Mouse (Mus musculus) hindbrain, embryonic 16.5 days (tissue): ENCODE measurements around the gene Hes7. TPM values are rescaled to one million over a fixed set of nuclear protein-coding genes. Genes with fewer than 3 reads are reported as not detected.

ENCODE experiments used
- ATAC-seq: fragments of 200-750 bp; cut with Nextera tagmentation; 2 replicates; pipeline ENCODE4 v1.8.0; 2017; ENCODE audit warnings: moderate TSS enrichment, moderate library complexity
- H3K27ac ChIP-seq: fragments of 300-500 bp; sonication (generic); 2 replicates; pipeline ENCODE4 v1.5.1; 2014; ENCODE audit warnings: low read depth, mild to moderate bottlenecking, control low read depth, low read length, moderate library complexity
- H3K27me3 ChIP-seq: fragments of 300-500 bp; sonication (generic); replicated peaks from 2 replicates; pipeline ENCODE4 v1.6.1; 2014; ENCODE audit warnings: low read length; ENCODE audit not compliant: control insufficient read depth, insufficient read depth
- H3K36me3 ChIP-seq: fragments of 300-500 bp; sonication (generic); 2 replicates; pipeline ENCODE4 v1.6.1; 2014; ENCODE audit warnings: mild to moderate bottlenecking, low read length, moderate library complexity, mixed read lengths; ENCODE audit not compliant: control insufficient read depth, insufficient read depth
- H3K4me1 ChIP-seq: fragments of 300-500 bp; sonication (generic); 2 replicates; pipeline ENCODE4 v1.6.1; 2014; ENCODE audit warnings: low read depth, low read length; ENCODE audit not compliant: control insufficient read depth, insufficient read depth
- H3K4me2 ChIP-seq: fragments of 300-500 bp; sonication (generic); 2 replicates; pipeline ENCODE4 v1.6.1; 2014; ENCODE audit warnings: mild to moderate bottlenecking, low read length, control low read depth, moderate library complexity
- H3K4me3 ChIP-seq: fragments of 300-500 bp; sonication (generic); 2 replicates; pipeline ENCODE4 v1.5.1; 2014; ENCODE audit warnings: mild to moderate bottlenecking, low read length, control low read depth, moderate library complexity
- H3K9ac ChIP-seq: fragments of 300-500 bp; sonication (generic); 2 replicates; pipeline ENCODE4 v1.6.1; 2014; ENCODE audit warnings: low read depth, mild to moderate bottlenecking, control low read depth, low read length, moderate library complexity
- H3K9me3 ChIP-seq: fragments of 300-500 bp; sonication (generic); 2 replicates; pipeline ENCODE4 v1.6.1; 2014; ENCODE audit warnings: mild to moderate bottlenecking, low read length, moderate library complexity; ENCODE audit not compliant: control insufficient read depth
- WGBS: fragments of 180-500 bp; shearing (Covaris S2); extraction: QIAGEN DNeasy Blood & Tissue Kit; methylation state at CpG from one replicate; pipeline ENCODE4 v1.1.7; 2014; 5-methylcytosine and 5-hydroxymethylcytosine counted together
- polyA plus RNA-seq: library from polyadenylated mRNA; unstranded; fragments of >200 nt; fragmentation: Nextera tagmentation; extraction: Ambion mirVana; gene quantifications from 2 replicates; pipeline ENCODE4 v1.2.1, GENCODE M21; 2015

The Hes7 gene
- polyA plus RNA-seq, 1 experiment from 2014 or later, result 1.8 TPM

DNA sequence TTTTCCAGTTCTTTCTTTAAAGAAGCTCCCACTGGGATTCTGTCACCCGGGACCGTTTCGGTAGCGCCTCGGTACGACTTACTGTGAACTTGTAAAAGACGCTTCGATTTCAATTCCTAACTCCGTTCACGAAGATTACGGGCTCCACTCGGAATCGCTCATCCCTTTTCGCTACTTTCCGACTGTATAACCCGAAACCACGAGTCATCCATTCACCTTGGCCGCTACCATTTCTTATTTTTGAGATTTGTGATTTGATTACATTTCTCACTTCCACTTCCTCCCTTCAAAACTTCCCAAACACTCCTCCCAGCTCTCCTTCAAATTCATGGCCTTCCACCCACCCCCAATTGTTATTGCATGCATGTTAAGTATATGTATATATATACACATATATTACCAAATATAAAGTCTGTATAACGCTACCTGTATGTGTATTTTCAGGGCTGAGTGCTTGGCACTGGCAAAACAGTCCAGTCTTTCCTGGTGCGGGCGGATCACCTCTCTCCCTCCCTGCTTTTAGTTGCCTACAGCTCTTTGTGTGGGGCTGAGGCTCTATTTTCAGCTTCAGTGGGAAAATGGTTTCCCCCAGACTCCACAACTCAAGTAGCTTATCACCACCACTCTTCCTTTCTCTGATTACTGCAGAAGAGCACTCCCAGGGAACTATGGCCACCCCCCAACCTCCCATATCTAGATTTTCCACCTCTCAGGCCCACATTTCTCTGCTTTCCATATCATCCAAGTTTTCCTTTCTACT, 9.0 kb upstream of the Hes7 start:
- 4% methylated on average over 21 of the region's 21 CpGs for WGBS
- ATAC-seq, result no peak
- peak overlapping the region; percentile 60 for H3K4me2 ChIP-seq
- H3K9me3 ChIP-seq, result no peaks in the 10 kb centered on the region
- H3K27ac ChIP-seq, result no peak overlapping the region
- H3K36me3 ChIP-seq, result peaks cover 12% of the 10 kb centered on the region
- peak overlapping the region; percentile 41 for H3K4me3 ChIP-seq
- peak overlapping the region; percentile 7; the same call in 1 of the 2 replicates for H3K9ac ChIP-seq
- H3K4me1 ChIP-seq, result peaks cover 4% of the 10 kb centered on the region; the same call in 1 of the 2 replicates
- H3K27me3 ChIP-seq, result no peaks in the 10 kb centered on the region

DNA sequence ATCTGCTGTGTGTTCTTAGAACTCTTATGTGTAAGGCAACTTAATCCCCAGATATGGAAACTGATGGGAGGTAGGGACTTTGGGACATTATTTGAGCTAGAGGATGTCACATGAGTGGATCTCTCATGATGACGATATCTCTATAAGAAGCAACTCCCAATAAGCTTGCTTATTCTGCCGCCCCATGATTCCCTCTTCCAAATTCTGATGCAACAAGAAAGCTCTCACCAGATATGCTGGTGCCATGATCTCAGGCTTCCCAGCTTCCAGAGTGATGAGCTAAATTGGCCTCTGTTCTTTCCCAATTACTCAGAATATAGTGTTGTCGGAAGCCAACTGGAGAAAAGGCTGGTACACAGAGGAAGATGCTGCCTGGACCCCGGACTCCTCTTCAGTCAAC, 8.3 kb upstream of the Hes7 start:
- H3K4me1 ChIP-seq, result peaks cover 6% of the 10 kb centered on the region; the same call in 1 of the 2 replicates
- 69% methylated on average over 4 of the region's 4 CpGs for WGBS
- 0 out of 2 replicates have a peak overlapping the region, but pooled peaks have one; percentile 3 for H3K4me3 ChIP-seq
- no peaks in the 10 kb centered on the region for H3K9me3 ChIP-seq
- ATAC-seq, result no peak
- peaks cover 10% of the 10 kb centered on the region for H3K36me3 ChIP-seq
- H3K9ac ChIP-seq, result no peak overlapping the region
- H3K27me3 ChIP-seq, result no peaks in the 10 kb centered on the region
- H3K4me2 ChIP-seq, result peak overlapping the region; percentile 60; the same call in 1 of the 2 replicates
- H3K27ac ChIP-seq, result no peak overlapping the region

DNA sequence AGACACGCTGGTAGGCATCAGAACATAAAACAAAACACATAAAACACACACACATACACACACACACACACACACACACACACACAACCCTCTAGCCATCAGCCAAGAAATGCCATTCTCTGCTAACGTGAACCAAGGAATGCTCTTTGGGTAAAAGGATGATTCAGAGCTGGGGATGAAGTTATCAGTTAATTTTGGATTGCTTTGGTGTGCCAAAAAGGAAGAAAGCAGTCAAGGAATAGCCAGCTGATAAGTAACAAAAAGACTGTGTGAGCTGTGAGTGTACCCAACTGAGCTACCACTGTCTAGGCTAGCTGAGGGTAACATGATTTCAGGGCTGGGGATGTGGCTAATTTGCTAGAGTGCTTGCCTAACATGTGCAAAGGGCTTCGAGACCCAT, 6.2 kb upstream of the Hes7 start:
- WGBS, result 70% methylated on average over 3 of the region's 3 CpGs
- H3K4me1 ChIP-seq, result peaks cover 12% of the 10 kb centered on the region
- peaks cover 2% of the 10 kb centered on the region; the same call in 1 of the 2 replicates for H3K36me3 ChIP-seq
- ATAC-seq, result no peak
- no peaks in the 10 kb centered on the region for H3K9me3 ChIP-seq
- H3K27me3 ChIP-seq, result no peaks in the 10 kb centered on the region
- no peak overlapping the region for H3K9ac ChIP-seq
- H3K4me3 ChIP-seq, result no peak overlapping the region
- no peak overlapping the region for H3K4me2 ChIP-seq
- no peak overlapping the region for H3K27ac ChIP-seq

DNA sequence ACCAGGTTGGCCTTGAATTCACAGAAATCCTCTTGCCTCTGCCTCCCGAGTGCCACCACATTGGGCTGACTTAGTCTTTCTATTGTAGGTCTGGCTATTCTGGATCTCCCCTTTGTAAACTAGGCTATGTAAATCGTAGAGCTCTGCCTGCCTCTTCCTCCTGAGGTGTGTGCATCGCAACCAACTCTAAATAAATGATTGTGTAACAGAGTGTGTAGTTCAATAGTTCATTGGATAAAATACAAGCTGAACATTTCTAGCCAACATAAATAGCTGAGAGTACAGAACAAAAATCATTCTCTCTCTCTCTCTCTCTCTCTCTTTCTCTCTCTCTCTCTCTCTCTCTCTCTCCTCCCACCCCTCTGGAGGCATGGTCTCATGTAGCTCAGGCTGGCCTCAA, 5.6 kb upstream of the Hes7 start:
- Histone ChIP-seq H3K9ac (no peak overlapping the region), H3K4me1 (peaks cover 14% of the 10 kb centered on the region), H3K4me2 (no peak overlapping the region), H3K9me3 (no peaks in the 10 kb centered on the region), H3K27me3 (no peaks in the 10 kb centered on the region), H3K4me3 (no peak overlapping the region), H3K27ac (no peak overlapping the region), H3K36me3 (no peaks in the 10 kb centered on the region)
- WGBS, result 82% methylated on average over 3 of the region's 3 CpGs
- no peak for ATAC-seq

DNA sequence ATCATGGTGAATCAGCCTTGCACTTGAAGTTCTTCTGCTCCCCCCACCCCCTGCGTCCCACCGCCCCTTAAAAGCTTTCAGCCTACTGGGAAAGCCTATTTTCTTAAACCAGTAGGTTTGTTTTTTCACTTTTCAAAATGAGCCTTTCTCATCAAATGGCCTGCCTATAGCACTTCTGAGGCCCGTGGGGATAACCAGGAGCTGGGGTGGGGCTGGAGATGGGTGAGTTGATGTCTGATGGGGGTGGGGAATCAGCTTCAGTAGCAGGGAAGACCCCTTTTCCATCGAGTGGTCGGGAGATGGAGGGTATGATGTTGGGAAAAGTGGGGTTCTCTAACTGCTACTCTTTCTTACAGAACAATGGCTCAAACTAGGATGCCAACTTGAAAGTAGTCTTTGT, 3.4 kb upstream of the Hes7 start:
- H3K9ac ChIP-seq, result no peak overlapping the region
- H3K27me3 ChIP-seq, result no peaks in the 10 kb centered on the region
- H3K4me1 ChIP-seq, result peaks cover 20% of the 10 kb centered on the region
- 53% methylated on average over 5 of the region's 5 CpGs for WGBS
- no peak for ATAC-seq
- H3K4me2 ChIP-seq, result peak overlapping the region; percentile 97
- H3K9me3 ChIP-seq, result no peaks in the 10 kb centered on the region
- no peak overlapping the region for H3K27ac ChIP-seq
- no peak overlapping the region for H3K4me3 ChIP-seq
- H3K36me3 ChIP-seq, result no peaks in the 10 kb centered on the region

DNA sequence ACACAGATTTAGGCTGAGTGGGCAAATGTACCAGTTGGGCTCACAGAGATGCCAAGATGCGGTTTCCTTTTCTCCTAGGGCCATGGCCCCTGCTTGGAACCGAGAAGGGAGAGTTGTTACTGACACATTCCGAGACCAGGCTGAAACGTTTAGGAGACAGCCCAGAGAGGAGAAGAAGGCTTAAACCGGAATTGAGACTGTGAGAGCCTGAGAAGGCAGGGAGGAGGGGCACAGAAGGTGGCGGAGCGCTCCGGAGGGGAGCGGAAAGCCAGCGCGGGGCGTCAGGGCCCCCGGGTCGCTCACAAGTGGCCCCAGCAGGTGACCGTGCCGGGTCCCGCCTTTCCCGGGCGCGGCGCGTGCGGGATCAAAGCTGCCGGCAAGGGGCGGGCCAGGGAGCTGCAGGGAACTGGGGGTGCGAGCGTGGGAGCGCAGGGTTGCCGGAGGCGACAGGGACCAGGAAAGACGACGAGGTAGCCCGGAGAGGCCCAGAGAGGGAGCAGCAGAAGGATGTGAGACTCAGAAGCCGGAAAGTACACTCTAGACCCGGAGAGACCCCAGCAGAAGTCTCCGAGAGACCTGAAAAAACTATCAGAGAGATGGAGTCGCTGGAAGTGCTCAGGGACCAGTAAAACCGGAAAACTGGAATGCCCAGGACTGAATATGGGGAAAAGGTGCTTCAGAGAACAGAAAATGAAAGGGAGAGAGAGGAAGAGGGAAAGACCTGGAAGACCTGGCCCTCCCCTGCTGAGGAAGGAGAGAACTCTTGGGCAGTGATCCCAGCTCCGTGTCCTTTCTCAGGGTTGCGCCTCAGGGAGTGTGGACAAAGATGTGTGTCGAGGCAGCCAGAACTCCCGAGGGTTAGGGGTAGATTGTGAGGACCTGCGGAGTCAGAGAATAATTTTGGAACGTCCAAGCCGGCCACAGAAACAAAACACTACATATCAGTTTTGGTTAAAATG, 2.2 kb upstream of the Hes7 start:
- Histone ChIP-seq H3K4me2 (peak overlapping the region; percentile 97), H3K9me3 (no peaks in the 10 kb centered on the region), H3K27me3 (no peaks in the 10 kb centered on the region), H3K27ac (peak overlapping the region; percentile 69), H3K4me3 (peak overlapping the region; percentile 70), H3K9ac (peak overlapping the region; percentile 80), H3K36me3 (no peaks in the 10 kb centered on the region), H3K4me1 (peaks cover 20% of the 10 kb centered on the region)
- WGBS, result under 1% methylated on average over 43 of the region's 45 CpGs
- no peak for ATAC-seq

DNA sequence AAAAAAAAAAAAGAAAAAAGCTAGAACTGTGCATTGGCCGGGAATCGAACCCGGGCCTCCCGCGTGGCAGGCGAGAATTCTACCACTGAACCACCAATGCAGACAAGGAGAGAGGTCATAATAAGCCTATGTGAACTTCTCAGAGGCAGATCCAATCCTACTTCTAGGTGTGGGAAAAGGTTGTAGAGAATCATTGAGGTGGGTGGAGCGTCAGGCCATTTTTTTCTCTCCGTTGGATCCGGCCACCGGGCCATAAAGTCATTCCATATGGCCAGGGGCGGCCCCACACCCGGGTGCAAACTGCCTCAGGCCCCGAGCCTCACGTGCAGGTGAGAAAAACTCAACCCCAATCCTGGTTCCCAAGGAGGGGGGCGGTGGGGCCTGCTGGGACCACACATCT, 1.4 kb upstream of the Hes7 start:
- H3K4me2 ChIP-seq, result peak overlapping the region; percentile 97
- no peak for ATAC-seq
- peak overlapping the region; percentile 70 for H3K4me3 ChIP-seq
- WGBS, result 1% methylated on average over 15 of the region's 15 CpGs
- no peak overlapping the region; the same call in 1 of the 2 replicates for H3K27ac ChIP-seq
- no peaks in the 10 kb centered on the region for H3K27me3 ChIP-seq
- no peaks in the 10 kb centered on the region for H3K36me3 ChIP-seq
- H3K9me3 ChIP-seq, result no peaks in the 10 kb centered on the region
- H3K9ac ChIP-seq, result peak overlapping the region; percentile 50
- H3K4me1 ChIP-seq, result peaks cover 20% of the 10 kb centered on the region

DNA sequence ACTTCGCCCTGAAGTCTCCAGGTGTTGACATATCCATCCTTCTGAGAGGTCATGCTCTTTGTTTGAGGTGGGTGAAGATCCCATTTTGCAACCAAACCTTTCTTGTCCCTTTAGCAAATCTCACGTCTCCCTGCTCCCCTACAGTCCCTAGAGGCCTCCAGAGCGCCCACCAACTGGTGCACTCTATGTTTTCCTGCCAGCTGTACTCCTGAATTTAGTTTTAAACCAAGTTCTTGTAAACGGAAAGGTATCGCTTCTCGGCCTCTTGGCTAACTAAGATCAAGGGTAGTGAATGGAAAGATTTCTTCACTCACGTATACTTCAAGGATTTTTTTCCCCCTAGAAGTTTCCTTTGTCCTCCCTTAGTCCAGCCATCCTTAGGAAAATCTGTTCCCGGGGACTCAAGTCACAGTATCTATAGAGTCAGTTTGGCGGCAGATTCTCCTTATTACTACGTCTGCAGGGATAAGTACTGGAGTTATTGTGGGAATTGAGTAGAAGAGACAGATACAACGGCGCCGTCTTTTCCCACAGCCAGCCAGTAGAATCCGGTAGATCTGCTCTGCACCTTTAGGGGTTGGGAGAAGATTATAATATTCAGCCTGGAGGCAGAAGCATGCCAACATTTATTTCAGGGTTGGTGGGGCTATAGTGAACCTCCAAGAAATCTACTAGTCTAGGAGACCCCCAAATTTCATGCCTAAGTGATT, 603 bp upstream of the Hes7 start:
- H3K9me3 ChIP-seq, result no peaks in the 10 kb centered on the region
- ATAC-seq, result no peak
- H3K27me3 ChIP-seq, result no peaks in the 10 kb centered on the region
- 32% methylated on average over 14 of the region's 14 CpGs for WGBS
- H3K4me3 ChIP-seq, result peak overlapping the region; percentile 88
- peak overlapping the region; percentile 97 for H3K4me2 ChIP-seq
- peaks cover 20% of the 10 kb centered on the region for H3K4me1 ChIP-seq
- H3K27ac ChIP-seq, result no peak overlapping the region
- no peak overlapping the region for H3K9ac ChIP-seq
- H3K36me3 ChIP-seq, result no peaks in the 10 kb centered on the region
